Mouse (Mus musculus): ENCODE data around the gene Myt1. TPM values are rescaled to one million over a fixed set of nuclear protein-coding genes. Genes with fewer than 3 reads are reported as not detected.

Myt1 gene
- not detected for total RNA-seq (2022)

DNA sequence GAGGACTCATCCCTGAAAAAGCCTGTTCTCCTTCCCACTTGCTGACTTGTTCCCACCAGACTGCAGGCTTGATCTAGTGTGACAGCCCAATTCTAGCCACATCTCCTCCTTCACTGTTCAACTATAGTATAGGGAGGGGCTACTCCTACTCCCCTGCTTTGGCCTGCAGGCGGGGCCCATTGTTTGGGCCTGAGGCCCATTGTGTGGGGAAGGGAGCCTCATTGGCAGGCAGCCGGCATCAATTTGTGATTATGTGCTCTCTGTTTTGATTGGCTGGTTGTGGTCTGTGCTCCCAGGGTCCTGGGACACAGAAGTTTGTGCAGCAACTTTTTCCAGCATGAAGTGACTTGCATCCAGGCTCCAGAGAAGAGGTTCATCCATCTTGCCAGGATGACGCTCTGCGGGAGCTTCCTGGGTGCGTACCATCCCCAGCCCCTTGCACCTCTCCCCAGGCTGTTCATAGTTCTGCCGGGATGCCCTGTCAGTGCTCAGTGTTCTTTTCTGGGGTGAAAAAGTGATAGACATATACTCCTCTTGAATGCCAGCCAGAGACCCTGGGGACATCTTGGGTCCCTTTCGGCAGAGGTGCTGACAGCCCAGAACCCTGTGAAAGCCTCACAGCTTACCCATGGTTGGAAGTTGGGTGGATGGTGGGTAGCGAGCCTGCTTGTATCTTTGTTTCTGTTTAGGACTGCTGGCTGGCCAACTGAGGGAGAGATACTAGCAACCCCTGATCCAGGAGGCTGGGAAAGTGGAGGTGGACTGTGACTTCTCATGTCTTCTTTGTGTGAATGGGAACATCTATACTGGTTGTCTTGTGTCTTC lies at the start of gene Myt1:
Gene Myt1, plus strand, starts transcription at position 327 of the 825 bp plus-strand sequence.
- no peak for DNase-seq (ENCODE audit: low spot score in 2 of 2)

DNA sequence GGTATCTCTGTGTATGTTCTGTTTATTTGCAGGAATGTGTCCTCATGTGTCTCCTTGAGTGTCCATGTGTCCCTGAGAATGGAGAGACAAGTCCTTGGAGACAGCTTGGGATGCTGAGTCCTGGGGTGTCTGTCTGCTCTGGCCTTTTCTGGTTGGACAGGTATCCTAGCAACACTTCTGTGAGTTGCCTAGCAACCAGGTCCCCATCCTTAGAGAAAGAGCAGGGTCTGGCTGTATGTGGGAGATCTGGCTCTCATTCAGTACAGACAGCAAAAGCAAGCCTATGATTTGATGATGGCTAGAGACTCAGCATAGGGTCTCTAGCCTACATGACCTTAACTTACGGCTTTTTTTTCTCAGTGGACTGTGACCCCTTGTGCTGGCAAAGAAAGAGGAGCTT lies 49.4 kb upstream of the Myt1 start:
- no peak for DNase-seq (ENCODE audit: low spot score in 2 of 2)

DNA sequence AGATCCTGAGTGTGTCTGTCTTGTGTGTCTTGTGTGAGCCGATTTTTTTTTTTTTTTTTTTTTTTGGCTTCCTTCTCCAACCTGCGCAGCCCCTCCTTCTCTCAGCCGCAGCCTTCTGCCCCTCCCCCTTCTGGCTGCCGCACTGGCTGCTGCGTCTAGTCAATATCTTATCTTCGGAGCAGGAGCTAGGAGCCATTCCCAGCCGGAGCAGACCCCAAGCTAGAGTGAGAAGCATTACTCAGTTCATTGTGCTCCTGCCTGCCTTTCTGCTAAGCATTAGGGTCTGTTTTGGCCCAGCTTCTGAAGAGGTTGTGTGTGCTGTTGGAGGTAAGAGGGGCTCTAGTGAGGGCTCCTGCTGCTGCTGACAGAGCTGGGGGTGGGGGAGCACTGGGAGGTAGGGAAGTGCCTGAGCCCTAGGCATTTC lies 48.2 kb upstream of the Myt1 start, which contains the start of gene Oprl1:
Gene Oprl1, plus strand, starts transcription at position 114 of the 424 bp plus-strand sequence.
- no peak for DNase-seq (ENCODE audit: low spot score in 2 of 2)

DNA sequence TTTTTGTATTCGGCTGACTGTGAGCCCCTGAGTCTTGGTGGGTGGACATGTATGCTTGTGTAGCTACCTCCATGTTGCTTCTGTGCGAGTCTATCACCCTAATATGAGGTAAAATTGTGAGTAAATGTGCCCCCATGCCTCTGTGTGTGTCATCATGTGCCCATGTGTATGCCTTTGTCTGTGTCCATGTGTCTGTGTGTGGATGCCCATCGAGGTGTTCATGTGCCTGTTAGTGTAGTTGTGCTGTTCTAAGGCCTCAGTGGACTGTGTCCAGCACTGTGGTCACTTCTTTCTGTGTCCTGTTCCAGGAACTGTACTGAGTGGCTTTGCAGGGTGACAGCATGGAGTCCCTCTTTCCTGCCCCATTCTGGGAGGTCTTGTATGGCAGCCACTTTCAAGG lies 47.8 kb upstream of the Myt1 start:
- DNase-seq (ENCODE audit: low spot score in 2 of 2) = no peak

DNA sequence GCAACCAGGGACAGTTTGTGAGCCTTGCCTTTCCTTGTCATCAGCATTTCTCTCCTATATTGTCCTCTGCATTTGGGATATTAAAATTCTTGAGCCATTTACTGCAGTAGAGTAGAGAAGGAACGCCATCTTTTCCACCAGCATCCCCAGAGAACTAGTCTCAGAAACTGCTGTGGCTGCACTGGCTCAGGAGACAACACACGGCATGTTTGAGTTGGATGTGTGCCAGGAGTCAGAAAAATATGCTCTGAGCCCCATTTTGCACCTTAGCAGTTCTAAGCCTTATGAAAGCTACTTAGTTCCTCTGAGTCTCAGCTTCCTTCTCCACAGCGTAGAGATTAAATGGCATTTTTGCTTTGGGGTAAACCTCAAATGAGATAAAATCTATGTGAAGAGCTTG lies 46.1 kb upstream of the Myt1 start:
- DNase-seq (ENCODE audit: low spot score in 2 of 2) = no peak

DNA sequence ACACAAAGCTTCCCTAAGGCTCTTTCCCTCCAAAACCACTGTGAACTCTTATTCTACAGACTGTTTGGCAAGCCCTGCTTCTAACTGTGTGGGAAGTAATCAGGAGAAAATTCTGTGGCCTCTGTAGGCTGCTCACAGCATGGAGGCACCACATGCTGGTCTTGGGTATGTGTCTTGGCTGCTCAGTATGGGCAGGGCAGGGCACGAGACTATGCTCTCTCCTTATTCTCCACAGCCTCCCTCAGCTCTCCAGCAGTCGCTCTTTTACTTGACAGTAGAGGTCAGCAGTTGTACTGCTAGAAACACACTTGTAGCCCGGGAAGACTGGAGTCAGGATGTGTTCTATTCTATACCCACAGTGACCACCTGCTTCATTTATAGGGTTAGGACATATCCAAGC lies 43.1 kb upstream of the Myt1 start:
- no peak for DNase-seq (ENCODE audit: low spot score in 2 of 2)

DNA sequence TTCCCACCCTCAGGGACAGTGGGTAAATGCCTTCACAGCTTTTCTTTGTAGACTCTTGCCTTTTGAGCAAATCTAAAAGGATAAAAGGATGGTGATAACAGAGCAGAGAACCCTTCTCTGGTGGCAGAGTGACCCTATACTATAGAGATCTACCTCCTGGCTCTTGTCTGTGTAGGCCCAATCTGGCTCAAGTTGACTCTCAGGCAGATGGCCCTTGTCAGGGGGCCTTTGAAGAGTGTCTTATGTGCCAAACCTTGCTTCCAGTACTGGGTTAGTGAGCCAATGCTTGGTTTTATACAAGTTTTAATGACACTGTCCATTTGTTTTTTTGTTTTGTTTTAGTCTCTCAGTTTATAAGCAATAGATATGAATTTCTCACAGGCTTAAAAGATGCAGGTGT lies 41.9 kb upstream of the Myt1 start:
- no peak for DNase-seq (ENCODE audit: low spot score in 2 of 2)

DNA sequence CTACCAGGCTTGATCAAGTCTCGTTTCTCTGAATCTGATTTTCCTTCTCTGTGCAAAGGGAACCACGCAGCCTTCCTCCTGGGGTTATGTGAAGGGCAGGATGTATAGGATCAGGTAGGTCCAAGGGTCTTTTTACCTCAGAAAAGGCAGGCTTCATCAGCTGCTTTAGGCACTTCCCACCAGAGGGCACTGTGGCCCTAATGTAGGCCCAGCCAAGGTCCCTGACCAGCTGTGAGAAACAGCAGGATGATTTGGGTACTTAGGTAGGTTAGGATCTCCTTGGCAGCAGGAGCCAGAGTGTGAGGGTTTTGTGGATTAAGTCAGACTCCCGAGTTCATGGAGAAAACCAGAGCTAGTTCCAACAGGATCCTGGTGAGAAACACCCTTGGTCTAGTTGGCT lies 40.9 kb upstream of the Myt1 start:
- no peak for DNase-seq (ENCODE audit: low spot score in 2 of 2)

DNA sequence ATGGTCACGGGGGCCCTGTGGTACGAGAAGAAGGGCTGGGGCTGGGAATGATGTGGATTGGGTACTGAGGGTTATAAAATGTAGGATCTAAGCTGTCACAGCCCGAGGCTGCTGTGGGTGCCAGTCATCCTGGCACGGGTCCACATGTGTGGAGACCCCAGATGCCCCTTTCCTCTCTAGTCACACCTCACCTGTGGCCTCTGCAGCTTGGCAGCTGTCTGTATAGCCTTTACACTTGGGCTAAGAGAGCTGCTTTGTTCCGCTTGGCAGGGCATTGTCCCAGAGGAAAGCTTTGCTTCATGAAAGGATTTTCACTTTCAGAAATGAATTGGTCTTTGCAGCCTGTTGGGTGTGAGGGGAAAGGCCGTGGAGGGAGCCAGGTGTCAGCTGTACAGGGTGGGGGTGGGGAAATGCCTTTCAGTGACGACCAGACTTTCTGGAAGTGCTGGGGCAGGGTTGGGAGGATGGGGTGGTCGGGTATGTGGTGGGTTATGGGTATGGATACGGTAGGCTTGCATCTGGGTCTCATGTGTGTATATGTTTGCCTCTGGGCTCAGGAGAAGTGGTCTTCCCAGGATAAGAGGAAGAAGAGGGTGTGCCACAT lies 35.4 kb upstream of the Myt1 start:
- no peak for DNase-seq (ENCODE audit: low spot score in 2 of 2)

DNA sequence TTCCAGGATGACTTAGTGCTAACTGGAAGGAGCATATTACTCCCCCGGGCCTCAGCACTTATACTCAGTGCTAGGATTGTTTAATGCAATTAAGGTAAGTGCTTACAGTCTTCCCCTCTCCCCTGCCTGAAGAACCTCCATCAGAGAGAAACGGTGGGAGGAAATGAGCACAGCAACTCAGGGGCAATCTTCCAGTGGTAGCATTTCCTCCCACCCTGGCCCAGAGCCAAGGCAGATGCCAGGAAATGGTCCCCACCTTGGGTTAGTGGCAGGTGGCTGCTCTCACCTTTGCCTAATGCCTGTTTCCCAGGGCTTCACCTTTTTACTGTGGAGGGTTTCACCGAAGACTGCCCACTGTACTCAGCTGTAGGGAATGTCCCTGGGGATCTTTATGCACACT lies 33.1 kb upstream of the Myt1 start:
- DNase-seq (ENCODE audit: low spot score in 2 of 2) = no peak

DNA sequence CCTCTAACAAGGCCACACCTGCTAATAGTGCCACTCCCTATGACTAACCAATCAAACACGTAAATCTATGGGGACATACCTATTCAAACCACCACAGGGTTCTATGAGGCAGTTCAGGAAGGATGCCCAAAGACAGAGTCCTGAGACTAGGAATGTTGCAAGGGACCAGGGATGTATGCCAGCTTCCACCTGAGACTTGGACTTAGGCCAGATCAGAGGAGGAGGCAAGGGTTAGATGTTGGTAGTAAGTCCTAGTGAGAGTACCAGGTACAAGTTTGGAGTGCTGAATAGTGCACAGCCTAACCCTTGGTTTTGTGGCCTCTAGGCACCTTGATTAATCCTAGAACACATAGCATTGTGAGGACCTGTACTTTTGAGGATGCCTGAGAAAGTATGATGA lies 10.5 kb upstream of the Myt1 start:
- DNase-seq (ENCODE audit: low spot score in 2 of 2) = no peak

DNA sequence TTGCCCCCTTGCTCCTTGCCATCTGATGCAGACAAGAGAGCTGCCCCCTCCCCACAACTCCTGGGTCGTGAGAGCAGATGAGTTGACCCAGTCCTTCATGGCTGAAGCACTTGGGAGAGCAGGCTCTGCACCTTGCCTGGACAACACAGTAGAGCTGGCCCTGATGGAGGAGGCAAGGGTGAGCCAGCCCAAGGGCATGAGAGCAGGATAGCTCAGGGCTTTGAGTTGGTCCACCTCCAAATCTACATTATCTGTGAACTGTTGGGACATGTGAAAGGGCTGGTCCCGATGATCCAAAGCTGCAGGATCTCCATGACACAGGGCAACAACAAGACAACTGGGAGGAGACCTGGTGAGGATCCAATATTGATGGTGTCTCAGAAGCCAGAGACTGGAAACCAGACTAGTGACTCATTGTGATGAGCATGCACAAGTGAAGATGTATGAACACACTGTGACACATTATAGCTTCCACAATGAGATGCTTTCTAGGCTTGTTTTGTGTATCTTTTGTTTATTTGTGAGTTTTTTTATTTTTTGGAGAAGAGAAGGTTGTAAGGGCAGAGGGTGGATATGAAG lies 4.9 kb upstream of the Myt1 start:
- no peak for DNase-seq (ENCODE audit: low spot score in 2 of 2)

DNA sequence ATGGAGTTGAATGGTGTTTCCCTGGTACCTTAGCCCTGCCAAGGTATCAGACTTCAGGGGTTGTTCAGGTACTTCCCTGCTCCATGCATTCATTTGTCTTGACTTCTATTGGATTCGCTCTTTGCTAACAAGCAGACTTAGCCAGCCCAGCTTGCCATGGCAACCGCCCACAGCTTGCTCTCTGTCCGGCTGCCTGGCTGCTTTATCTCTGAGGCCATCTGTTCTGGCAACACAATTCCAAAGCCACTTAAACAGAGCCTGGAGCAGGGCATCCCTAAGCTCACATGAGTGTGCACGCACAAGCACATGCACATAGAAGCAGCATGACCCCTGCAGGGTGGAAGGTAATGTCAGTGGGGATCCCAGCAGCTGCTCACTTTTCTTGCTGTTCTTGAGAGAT lies 4.1 kb upstream of the Myt1 start:
- no peak for DNase-seq (ENCODE audit: low spot score in 2 of 2)

DNA sequence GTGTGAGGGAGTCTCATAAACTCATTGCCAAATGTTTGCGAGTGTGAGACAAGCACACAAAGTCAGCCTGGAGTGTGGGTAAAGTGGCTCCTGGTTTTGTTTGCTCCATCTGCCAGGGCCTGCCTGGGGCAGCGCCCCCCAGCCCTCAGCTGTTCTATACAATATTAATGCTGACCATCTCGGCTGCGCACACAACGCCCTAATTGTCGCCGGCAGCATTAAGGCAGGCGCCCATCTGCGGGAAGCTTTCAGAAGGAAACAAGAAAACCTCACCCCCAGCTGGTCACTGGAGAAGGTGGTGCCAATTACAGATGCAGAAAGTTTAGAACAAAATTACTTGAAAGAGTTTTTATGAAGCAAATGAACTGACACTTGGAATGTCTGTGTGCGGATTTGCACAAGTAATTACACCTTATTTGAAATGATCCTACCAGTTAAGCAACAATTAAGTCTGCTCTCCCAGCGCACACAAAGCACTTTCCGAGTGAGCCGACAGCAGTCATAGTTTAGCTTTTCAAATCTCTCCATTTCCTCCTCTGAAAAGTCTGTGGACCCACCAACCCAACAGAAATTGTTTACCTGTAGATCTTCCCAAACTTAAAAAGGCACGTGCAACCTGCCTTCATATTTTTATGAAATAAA lies 875 bp downstream of the Myt1 start:
- no peak for DNase-seq (ENCODE audit: low spot score in 2 of 2)

DNA sequence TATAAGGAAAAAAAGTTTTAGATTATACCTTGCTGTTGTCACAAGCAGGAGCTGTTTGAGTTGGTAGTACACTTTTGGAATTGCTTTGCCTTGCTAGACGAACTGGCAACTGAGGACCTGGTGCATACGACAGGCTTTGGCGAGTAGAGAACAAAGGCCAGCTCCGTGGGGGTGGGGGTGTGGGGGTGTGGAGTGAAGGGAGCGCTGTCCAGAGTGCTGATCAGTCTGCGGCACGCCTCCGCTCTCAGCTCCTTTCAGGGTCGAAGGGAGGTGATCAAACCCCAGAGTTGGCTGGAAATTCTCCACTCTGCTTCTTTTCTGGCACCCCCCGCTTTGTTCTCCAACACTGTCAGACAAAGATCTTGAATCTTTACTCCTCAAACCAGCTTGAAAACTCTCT lies 1.5 kb downstream of the Myt1 start:
- no peak for DNase-seq (ENCODE audit: low spot score in 2 of 2)

DNA sequence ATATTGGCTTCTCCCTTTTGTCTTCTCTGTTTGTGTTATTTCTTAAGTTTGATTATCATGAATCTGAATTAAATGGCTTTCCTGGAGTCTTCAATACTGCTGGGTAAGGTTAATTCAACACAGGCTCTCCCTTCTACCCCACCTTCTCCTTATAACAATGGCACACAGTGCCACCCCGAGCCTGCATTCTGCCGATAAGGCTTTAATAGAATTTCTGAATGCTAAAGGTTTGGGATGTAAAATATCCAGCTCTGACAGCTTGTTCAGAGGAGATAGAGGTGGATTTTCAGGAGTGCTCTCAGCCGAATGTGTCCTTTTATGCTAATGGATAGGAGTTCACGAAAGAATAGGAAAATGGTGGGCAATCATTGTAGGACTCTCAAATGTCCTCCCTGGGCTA lies 2.1 kb downstream of the Myt1 start:
- no peak for DNase-seq (ENCODE audit: low spot score in 2 of 2)

DNA sequence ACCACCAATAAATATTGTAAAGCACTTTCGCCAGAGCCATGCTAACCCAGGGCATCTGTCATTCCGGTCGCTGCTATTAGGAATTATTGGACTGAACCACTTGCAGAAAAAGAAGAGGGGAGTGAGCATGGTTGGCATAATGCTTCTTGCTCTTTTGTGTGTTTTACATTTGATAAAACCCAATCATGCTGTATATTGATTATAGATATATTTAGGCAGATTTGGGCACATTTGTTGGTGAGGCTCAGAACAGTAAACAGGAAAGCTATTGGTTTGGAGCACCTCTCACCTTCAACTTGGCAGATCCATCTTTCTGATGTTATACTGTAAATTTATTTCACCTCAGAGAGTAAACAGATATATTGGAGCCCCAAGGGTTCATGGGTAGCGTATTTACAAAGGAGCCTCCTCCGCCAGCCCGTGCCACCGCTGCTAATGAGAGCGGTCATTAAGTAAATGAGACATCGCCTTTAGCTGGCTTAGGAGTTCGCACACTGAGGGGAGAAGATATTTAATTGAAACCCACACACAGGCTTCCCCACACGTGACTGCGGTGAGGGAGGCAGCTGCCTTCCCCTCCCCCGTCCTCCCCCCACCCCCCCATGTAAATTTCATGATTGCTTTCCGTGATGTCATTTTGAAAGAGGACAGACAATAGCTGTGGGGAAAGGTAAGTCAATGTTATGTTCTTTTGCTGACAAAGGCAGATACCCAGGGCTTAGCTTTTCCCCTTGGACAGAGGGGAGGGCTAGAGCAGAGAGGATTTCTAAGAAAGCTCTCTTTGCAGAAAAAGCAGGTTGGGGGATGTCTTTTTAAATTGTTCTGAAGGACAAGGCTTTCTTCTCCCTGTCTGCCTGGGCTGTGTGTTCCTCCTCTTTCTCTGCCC lies 3.8 kb downstream of the Myt1 start:
- no peak for DNase-seq (ENCODE audit: low spot score in 2 of 2)

DNA sequence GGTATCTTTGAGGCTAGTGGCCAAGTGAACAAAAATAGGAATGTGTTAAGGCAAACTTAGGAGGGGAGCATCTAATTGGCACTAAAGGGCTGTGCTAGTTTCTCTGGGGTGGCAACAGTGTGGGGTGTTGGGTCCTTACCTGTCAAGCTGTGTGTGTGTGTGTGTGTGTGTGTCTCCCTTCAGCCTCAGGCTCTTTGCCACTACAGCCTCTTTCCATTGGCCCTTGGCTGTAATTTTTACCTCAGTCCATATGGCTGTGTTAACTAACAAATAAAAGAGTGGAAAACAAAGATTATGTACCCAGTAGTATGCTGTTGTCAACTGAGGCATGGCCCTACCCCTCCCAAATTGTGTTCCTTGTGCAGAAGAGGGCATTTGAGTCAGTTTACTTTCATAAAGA lies 5.3 kb downstream of the Myt1 start:
- DNase-seq (ENCODE audit: low spot score in 2 of 2) = no peak

DNA sequence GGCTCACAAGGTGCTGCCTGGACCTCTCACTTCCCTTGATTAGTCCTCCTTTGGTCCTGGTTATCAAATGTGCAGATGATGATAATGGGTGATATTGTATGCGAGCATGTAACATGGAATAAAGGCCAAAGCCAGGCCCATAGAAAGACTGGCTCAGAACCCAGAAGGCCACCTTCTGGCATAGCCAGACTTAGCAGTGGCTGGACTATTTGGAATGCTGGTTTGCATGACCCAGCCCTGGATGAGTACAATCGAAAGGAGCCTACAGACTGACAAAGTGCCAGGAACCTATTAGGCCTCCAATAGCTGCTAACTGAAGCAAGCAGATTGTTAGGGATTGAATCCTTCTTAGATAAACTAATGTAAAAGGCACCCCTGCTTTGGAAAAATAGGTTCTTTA lies 6.3 kb downstream of the Myt1 start:
- DNase-seq (ENCODE audit: low spot score in 2 of 2) = no peak

DNA sequence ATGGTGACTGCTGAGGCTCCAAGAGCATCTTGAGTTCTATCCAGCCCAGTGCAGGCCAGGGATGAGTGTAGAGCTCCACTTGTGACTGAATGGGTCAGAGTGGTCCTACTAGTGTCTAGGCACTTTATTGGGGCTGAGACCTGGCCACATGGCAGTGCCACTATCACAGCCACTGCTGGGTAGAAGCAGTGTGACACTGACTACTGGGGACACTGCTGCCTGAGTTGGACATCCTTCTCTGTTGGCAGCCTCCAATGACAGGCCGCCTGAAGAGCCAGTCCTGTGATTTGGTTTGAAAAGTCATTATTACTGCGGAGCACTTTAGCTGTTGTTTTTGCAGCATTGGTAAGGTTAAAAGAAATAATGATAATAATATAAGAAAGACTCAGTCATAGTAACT lies 10.1 kb downstream of the Myt1 start:
- no peak for DNase-seq (ENCODE audit: low spot score in 2 of 2)

DNA sequence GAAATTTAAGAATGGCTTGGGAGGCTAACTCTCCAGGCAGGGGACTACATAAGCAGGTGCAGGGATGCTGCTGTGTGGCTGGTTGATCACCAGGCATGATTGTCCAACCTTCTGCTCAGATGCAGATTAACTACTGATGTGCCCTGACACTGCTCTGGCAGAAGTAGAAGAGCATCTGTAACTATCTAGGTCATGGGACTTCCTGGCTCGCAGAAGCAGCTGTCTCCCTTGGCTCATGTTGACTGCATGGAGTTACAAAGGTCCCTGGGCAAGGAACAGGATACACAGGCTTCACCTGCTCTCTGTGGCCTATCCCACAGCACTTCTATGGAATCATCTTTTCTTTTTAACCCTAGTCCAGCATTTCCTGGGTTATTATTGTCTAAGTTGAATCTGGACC lies 12.7 kb downstream of the Myt1 start:
- no peak for DNase-seq (ENCODE audit: low spot score in 2 of 2)
